Mouse (Mus musculus) effector memory CD4-positive, alpha-beta T cell, adult 5 months (primary cell): Measurements from ENCODE around the gene Gm21818. TPM values are rescaled to one million over a fixed set of nuclear protein-coding genes. Genes with fewer than 3 reads are reported as not detected.

Source experiments
- polyA plus RNA-seq: library from polyadenylated mRNA; unstranded; fragments of 100-300 nt; shearing (Covaris generic); gene quantifications from one replicate; pipeline ENCODE4 v1.2.1, GENCODE M21; 2017

The Gm21818 gene
- not detected for polyA plus RNA-seq

GRCm38 (mm10) chr13:120172133-120172532 is at the start of gene Gm21818:
Gene Gm21818 (plus strand): TSS chr13:120172433.

GRCm38 (mm10) chr13:120139946-120140345 is 32.3 kb upstream of the Gm21818 start, which contains the start of gene Gm20767:
Gene Gm20767 (plus strand): TSS chr13:120140246.

GRCm38 (mm10) chr13:120215847-120216246 is 43.6 kb downstream of the Gm21818 start, which contains the start of gene Gm21762:
Gene Gm21762 (minus strand): TSS chr13:120215947.

Other genes with a start within 250 kb of the Gm21818 start
- gene Gm21761, start 243.2 kb upstream of the Gm21818 start, polyA plus RNA-seq, result not detected
- gene B020031M17Rik, start 221.6 kb upstream of the Gm21818 start, polyA plus RNA-seq, result not detected
- gene Gm36079, start 145.4 kb upstream of the Gm21818 start, polyA plus RNA-seq, result not detected
- gene Gm21188, start 120.2 kb upstream of the Gm21818 start, polyA plus RNA-seq, result 0.36 TPM
- gene Gm20767, start 32.2 kb upstream of the Gm21818 start, polyA plus RNA-seq, result not detected
- gene Gm21762, start 43.5 kb downstream of the Gm21818 start, polyA plus RNA-seq, result not detected
- not detected for gene Gm21731, start 66.7 kb downstream of the Gm21818 start, polyA plus RNA-seq
- not detected for gene AF067061, start 90.7 kb downstream of the Gm21818 start, polyA plus RNA-seq
- gene BC147527, start 128.0 kb downstream of the Gm21818 start, polyA plus RNA-seq, result 8.3 TPM
- gene Tcstv3, start 144.4 kb downstream of the Gm21818 start, polyA plus RNA-seq, result not detected